Mouse (Mus musculus): ENCODE measurements around the gene Nav3.

- TF ChIP-seq CTCF (IDR thresholded peaks at IDR 0.05; ENCODE audit: low read depth) (no peak), EP300 (IDR thresholded peaks at IDR 0.05; ENCODE audit: low read depth) (no peak)
Measured at GRCm38 (mm10) chr10:110094433-110094832, 361.6 kb downstream of the Nav3 start.
